Mouse (Mus musculus) Patski (cell line): Measurements from ENCODE around the gene Grm5. TPM values are rescaled to one million over a fixed set of nuclear protein-coding genes. Genes with fewer than 3 reads are reported as not detected.
A peak's percentile ranks its signal among the peaks of the same experiment; 100 is the strongest.

Source experiments
- ATAC-seq: fragments of 100-300 bp; one replicate; pipeline ENCODE4 v1.8.0; 2021
- CTCF ChIA-PET: fragments of 350-600 bp; sonication (Branson Sonifier 250); formaldehyde crosslinking; loops from one replicate; lab custom pipeline; 2022; ENCODE audit warnings: inconsistent platforms; lab: Charles Lee
- POLR2A ChIA-PET: fragments of 350-600 bp; sonication (Branson Sonifier 250); formaldehyde crosslinking; loops from one replicate; lab custom pipeline; 2022; ENCODE audit warnings: antibody characterized with exemption, inconsistent platforms; lab: Charles Lee
- DNase-seq: peaks from one replicate; pipeline ENCODE4 v3.0.0-alpha.2; 2011; ENCODE audit warnings: low read depth, low spot score
- H3K27me3 ChIP-seq: fragments of 371-371 bp; one replicate; pipeline ENCODE4 v1.5.1; 2021
- CTCF ChIP-seq: fragments of 100-300 bp; IDR thresholded peaks from one replicate; pipeline ENCODE4 v1.5.1; 2021
- in situ Hi-C: fragments of 300-500 bp; cut with MboI; formaldehyde crosslinking; loops from 3 replicates; pipeline ENCODE4 v1.11.1; 2018; ENCODE audit warnings: low pct_unique_long_range_greater_than_20kb, mixed read lengths
- polyA plus RNA-seq: library from polyadenylated mRNA; unstranded; gene quantifications from one replicate; pipeline ENCODE4 v1.2.3, GENCODE M21; 2021

Grm5 gene
- not detected for polyA plus RNA-seq

- no peak for TF ChIP-seq CTCF
- POLR2A ChIA-PET, result no interaction called here
- DNase-seq, result no peak
- ATAC-seq, result no peak
- H3K27me3 ChIP-seq, result peaks cover 6% of the 10 kb centered on the region
- in situ Hi-C loops, result no loop called here
- CTCF ChIA-PET, result no interaction called here
Observed at GRCm38 (mm10) chr7:87583868-87584267, at the start of gene Grm5. Gene Grm5, plus strand, starts transcription at chr7:87584168.

GRCm38 (mm10) chr7:87539031-87539430, 44.9 kb upstream of the Grm5 start:
- no peaks in the 10 kb centered on the region for H3K27me3 ChIP-seq
- no peak for TF ChIP-seq CTCF
- ChIA-PET CTCF (no interaction called here), POLR2A (no interaction called here)
- in situ Hi-C loops, result no loop called here
- ATAC-seq (no peak), DNase-seq (no peak)

GRCm38 (mm10) chr7:87565300-87565699, 18.7 kb upstream of the Grm5 start:
- POLR2A ChIA-PET, result no interaction called here
- TF ChIP-seq CTCF, result no peak
- CTCF ChIA-PET, result no interaction called here
- in situ Hi-C loops, result no loop called here
- peaks cover 3% of the 10 kb centered on the region for H3K27me3 ChIP-seq
- DNase-seq (no peak), ATAC-seq (no peak)

- no peak for DNase-seq
- in situ Hi-C loops, result no loop called here
- ChIA-PET POLR2A (no interaction called here), CTCF (interaction anchor here (1.1 kb wide), 1 partner anchor 453 kb away, joined by 3 read pairs; no protein-coding TSS in a partner anchor)
- no peak for ATAC-seq
- TF ChIP-seq CTCF, result peak; percentile 58
- peaks cover 3% of the 10 kb centered on the region for H3K27me3 ChIP-seq
Observed at GRCm38 (mm10) chr7:87566476-87566875, 17.5 kb upstream of the Grm5 start.

GRCm38 (mm10) chr7:87584281-87584701, 323 bp downstream of the Grm5 start:
- peaks cover 6% of the 10 kb centered on the region for H3K27me3 ChIP-seq
- ChIA-PET POLR2A (no interaction called here), CTCF (no interaction called here)
- ATAC-seq, result no peak
- in situ Hi-C loops, result no loop called here
- no peak for DNase-seq
- TF ChIP-seq CTCF, result no peak

- ChIA-PET CTCF (interaction anchor here (0.9 kb wide), 1 partner anchor 16 kb away, joined by 3 read pairs; no protein-coding TSS in a partner anchor), POLR2A (no interaction called here)
- in situ Hi-C loops, result no loop called here
- peaks cover 6% of the 10 kb centered on the region for H3K27me3 ChIP-seq
- ATAC-seq (no peak), DNase-seq (no peak)
- TF ChIP-seq CTCF, result no peak
Observed at GRCm38 (mm10) chr7:87586271-87586937, 2.4 kb downstream of the Grm5 start.

GRCm38 (mm10) chr7:87587976-87588375, 4.0 kb downstream of the Grm5 start:
- H3K27me3 ChIP-seq, result no peaks in the 10 kb centered on the region
- no peak for TF ChIP-seq CTCF
- DNase-seq, result no peak
- ChIA-PET POLR2A (no interaction called here), CTCF (no interaction called here)
- in situ Hi-C loops, result no loop called here
- ATAC-seq, result no peak

GRCm38 (mm10) chr7:87626251-87626650, 42.3 kb downstream of the Grm5 start:
- H3K27me3 ChIP-seq, result no peaks in the 10 kb centered on the region
- CTCF ChIA-PET, result no interaction called here
- DNase-seq (no peak), ATAC-seq (no peak)
- POLR2A ChIA-PET, result no interaction called here
- TF ChIP-seq CTCF, result no peak
- in situ Hi-C loops, result no loop called here

- no peak for DNase-seq
- ATAC-seq, result no peak
- ChIA-PET POLR2A (no interaction called here), CTCF (no interaction called here)
- H3K27me3 ChIP-seq, result peaks cover 3% of the 10 kb centered on the region
- TF ChIP-seq CTCF, result no peak
- in situ Hi-C loops, result no loop called here
Observed at GRCm38 (mm10) chr7:87635530-87635929, 51.6 kb downstream of the Grm5 start.

- no peak for ATAC-seq
- ChIA-PET POLR2A (no interaction called here), CTCF (no interaction called here)
- in situ Hi-C loops, result no loop called here
- no peak for TF ChIP-seq CTCF
- no peaks in the 10 kb centered on the region for H3K27me3 ChIP-seq
- no peak for DNase-seq
Observed at GRCm38 (mm10) chr7:87650610-87651009, 66.6 kb downstream of the Grm5 start.

- POLR2A ChIA-PET, result no interaction called here
- TF ChIP-seq CTCF, result no peak
- DNase-seq (no peak), ATAC-seq (no peak)
- in situ Hi-C loops, result no loop called here
- CTCF ChIA-PET, result no interaction called here
- H3K27me3 ChIP-seq, result no peaks in the 10 kb centered on the region
Observed at GRCm38 (mm10) chr7:87661794-87662193, 77.8 kb downstream of the Grm5 start.

GRCm38 (mm10) chr7:87664041-87664440, 80.1 kb downstream of the Grm5 start:
- no peak for TF ChIP-seq CTCF
- no peaks in the 10 kb centered on the region for H3K27me3 ChIP-seq
- in situ Hi-C loops, result no loop called here
- ChIA-PET POLR2A (no interaction called here), CTCF (no interaction called here)
- no peak for ATAC-seq
- DNase-seq, result no peak
